Mouse (Mus musculus) CD4-positive, CD25-positive, alpha-beta regulatory T cell, adult 2 months (primary cell): ENCODE data around the gene Prr5.

Source experiments
- DNase-seq: peaks from one replicate; pipeline ENCODE4 v3.0.0-alpha.2; 2012; ENCODE audit warnings: low read depth, low spot score

Gene Prr5

GRCm38 (mm10) chr15:84680545-84681454 lies 11.4 kb downstream of the Prr5 start:
- peak; percentile 39 for DNase-seq

- no peak for DNase-seq
Measured at GRCm38 (mm10) chr15:84681455-84682193, 12.2 kb downstream of the Prr5 start.

DNA sequence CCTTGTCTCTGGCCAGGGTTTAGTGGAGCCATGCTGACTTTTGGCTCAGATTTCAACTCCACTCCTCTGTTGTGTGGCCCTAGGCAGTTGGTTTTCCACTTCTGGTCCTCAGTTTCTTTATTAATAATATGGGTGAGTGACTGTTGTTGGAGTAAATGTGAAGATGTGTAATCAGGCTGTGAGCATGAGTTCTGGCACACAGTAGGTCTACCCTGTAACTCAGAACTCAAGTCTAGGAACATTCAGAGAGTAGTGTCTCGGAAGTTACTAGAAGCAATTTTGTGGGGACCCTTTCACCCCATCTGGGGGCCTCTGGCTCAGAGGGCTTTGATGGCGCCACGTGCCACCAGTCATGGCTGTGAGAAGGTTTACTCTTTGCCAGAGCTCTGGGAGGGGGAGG lies 12.8 kb downstream of the Prr5 start:
- DNase-seq: no peak

- no peak for DNase-seq
Measured at GRCm38 (mm10) chr15:84682821-84683220, 13.4 kb downstream of the Prr5 start.

DNA sequence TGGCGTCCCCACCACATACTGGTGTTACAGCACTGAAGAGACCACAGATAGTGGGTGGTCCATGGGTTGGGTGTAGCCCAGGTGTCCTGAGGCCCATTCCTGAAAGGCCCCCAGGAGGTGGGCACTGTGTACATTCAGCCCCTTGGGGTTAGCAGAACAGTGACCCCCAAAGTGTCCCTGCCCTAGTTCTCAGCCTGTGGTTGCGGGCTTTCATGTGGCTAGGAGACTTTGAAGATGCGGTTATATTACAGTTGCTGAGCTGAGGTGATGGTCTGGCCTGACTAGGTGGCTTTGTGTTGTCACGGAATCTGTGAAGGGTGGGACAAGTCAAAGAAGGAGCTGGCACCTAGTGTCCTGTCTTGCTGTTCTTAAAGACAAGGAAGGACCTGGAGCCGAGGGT lies 15.1 kb downstream of the Prr5 start:
- no peak for DNase-seq

DNA sequence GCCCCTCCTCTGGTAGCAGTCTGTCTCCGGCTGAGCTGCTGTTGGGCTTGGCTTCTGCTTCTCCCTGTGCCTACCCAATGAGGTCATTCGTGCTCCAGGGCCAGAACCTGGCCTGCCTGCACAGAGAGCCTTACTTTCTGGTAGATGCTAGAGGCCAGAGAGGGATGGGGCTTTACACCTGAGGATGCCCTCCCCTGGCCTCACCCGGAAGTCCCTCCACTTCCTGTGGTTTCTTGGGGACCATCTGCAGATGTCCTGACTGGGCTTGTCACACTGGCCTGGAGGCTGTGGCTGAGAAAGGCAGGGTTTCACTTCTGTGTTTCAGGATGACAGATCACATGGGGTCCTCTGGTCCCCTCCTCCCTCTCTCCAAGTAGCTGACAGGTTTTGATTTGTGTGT lies 16.0 kb downstream of the Prr5 start:
- DNase-seq: peak; percentile 7

- no peak for DNase-seq
Measured at GRCm38 (mm10) chr15:84687904-84688303, 18.5 kb downstream of the Prr5 start.

DNA sequence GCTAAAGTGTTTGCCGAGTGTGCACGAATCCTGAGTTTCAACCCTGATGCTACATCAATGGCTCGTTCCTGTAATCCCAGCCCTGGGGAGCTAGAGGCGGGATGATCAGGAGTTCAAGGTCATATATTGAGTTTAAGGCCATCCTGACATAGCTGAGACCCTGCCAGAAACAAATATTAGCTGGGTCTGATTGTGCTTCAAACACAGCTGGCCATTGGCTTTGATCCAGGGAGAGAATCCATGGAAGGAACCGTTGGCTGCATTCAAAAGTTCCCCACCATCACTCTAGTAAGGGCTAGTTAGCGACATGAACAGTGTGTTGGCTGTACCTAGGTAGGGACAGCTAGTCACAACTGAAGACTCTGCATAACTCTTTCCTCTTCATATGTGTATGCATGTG lies 19.9 kb downstream of the Prr5 start:
- DNase-seq: no peak

- DNase-seq: no peak
Measured at GRCm38 (mm10) chr15:84691513-84691912, 22.1 kb downstream of the Prr5 start.

GRCm38 (mm10) chr15:84692645-84693044 lies 23.2 kb downstream of the Prr5 start:
- no peak for DNase-seq

GRCm38 (mm10) chr15:84696021-84696420 lies 26.6 kb downstream of the Prr5 start:
- no peak for DNase-seq

GRCm38 (mm10) chr15:84697611-84698011 lies 28.2 kb downstream of the Prr5 start:
- no peak for DNase-seq

- no peak for DNase-seq
Measured at GRCm38 (mm10) chr15:84698189-84698588, 28.8 kb downstream of the Prr5 start.

DNA sequence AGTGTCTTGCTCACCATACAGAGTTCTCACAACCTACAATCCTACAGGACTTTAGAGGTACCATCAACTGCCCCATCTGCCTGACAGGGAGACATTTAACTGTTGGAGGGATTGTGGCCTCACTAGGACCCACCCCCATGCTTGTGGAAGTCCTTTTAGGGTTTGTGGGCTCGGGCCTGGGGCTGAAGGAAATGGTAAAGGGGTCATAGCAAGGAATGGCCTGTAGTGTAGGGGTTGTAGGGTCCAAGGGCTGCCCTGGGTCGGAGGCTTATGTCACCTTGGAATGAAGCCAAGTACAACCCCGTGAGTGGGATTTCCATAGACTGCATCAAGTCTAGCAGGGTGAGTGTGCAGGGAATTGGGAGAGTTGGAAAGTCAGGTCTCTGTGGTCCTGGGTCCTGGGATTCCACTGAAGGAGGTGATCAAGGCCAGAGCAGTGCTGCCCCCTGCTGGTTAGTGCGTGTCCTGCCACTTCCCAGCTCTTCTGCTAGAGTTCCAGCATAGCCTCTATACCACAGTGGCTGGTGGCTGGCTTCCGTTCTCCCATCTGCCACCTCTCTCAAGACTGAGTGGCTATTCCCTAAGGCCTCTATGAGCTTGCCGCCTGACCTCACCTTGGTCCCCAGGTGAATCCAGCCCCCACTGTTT lies 30.9 kb downstream of the Prr5 start:
- DNase-seq: peak; percentile 56

DNA sequence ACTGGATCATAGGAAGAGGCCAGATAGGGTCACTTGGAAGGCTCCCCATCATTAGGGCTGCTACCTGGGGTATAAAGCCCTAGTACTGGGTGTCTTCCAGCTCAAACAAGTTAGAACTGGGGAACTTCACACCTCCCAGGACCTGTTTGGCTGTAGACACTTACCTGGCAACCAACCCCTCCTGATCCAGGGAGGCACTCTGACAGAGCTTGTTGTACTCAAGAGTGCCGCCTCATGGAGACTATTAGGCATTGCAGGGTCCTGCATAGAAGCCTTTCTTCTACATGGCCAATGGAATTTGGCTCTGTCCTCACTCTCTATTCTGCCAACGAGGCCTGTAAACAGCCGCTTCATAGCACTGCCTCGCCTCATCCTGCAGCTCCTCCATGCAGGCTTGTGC lies 32.5 kb downstream of the Prr5 start:
- peak; percentile 26 for DNase-seq

GRCm38 (mm10) chr15:84702391-84703345 lies 33.2 kb downstream of the Prr5 start:
- no peak for DNase-seq

- no peak for DNase-seq
Measured at GRCm38 (mm10) chr15:84703992-84704391, 34.6 kb downstream of the Prr5 start.

GRCm38 (mm10) chr15:84705351-84705901 lies 36.0 kb downstream of the Prr5 start:
- DNase-seq: no peak

DNA sequence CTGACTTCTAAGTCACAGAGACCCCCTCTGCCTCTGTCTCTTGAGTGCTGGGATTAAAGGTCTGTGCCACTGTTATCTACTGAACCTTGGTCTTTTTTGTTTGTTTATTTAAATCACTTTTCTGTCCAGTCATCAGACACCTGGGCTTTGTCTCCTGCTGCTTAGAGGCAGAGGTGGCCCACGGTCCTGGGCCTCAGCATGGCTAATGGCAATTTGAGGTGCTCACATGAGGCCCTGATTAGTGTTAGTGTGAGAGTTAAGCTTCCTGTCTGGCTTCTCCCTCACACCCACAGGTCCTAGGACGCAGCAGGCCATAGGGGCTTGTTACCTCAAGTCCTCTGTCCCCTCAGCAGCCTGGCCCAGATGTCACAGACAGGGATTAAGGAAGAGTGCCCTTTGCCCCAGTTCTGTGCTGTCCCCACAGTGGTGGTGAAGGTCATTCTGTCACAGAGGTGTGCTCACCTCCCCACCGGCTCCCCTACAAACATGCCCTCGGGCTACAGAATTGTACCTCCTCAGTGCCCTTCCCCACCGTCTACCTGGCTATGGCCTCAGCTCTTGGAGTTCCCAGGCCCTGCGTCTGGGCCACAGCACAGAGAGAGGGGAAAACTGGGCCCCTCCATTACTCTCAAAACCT lies 37.7 kb downstream of the Prr5 start:
- no peak for DNase-seq
